Mouse (Mus musculus): Measurements from ENCODE around the gene Pdcl3. TPM values are rescaled to one million over a fixed set of nuclear protein-coding genes. Genes with fewer than 3 reads are reported as not detected.
"Not testable (repeated sequence)": the region's sequence is repeated elsewhere in the genome, so short reads cannot be mapped to it uniquely, and the experiment has no call there.

Pdcl3 gene
- polyA plus RNA-seq, 1 experiment from 2014 or later: 145 TPM

- 77% methylated on average over 9 of the region's 9 CpGs for WGBS (ENCODE audit: insufficient replicate concordance)
- no peak overlapping the region for H3K27ac ChIP-seq (ENCODE audit: low read depth, low read length)
- ATAC-seq (replicated peaks; ENCODE audit: insufficient number of reproducible peaks, low FRiP score, low TSS enrichment): no peak
- H3K27me3 ChIP-seq (ENCODE audit: control insufficient read depth, insufficient read depth, low read length): no peaks in the 10 kb centered on the region
- no peaks in the 10 kb centered on the region for H3K4me1 ChIP-seq (ENCODE audit: control insufficient read depth, insufficient read depth, low read length)
- H3K4me3 ChIP-seq (ENCODE audit: low read depth, low read length): no peak overlapping the region
- H3K9me3 ChIP-seq (replicated peaks; ENCODE audit: control insufficient read depth, low read length): no peaks in the 10 kb centered on the region; the same call in 1 of the 2 replicates
- H3K36me3 ChIP-seq (ENCODE audit: control insufficient read depth, insufficient read depth, low read length): no peaks in the 10 kb centered on the region
- no peak overlapping the region for H3K9ac ChIP-seq (ENCODE audit: low read depth, low read length)
- H3K4me2 ChIP-seq: no peak overlapping the region
These were observed 50.4 kb downstream of the Pdcl3 start for GRCm38 (mm10) chr1:39035817-39036216.

DNA sequence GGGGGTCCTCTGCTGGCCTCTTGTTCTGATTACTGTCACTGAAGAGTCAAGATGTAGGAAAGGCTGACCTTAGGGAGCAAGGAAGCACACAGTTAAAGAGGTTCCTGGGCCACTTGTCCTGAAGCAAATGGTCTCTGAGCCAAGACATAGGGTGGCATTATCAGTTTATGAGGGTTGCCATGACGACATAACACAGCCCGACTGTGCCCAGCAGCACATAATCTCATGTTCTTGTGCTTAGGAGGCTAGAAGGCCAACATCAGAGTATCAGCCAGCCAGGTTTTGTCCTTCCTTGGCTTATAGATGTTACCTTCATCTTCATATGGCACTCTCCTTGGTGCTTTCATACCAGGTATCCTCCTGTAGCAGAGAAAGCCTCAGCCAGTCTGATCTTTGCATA lies 56.8 kb downstream of the Pdcl3 start:
- Histone ChIP-seq H3K27ac (ENCODE audit: low read depth, low read length) (no peak overlapping the region), H3K27me3 (ENCODE audit: control insufficient read depth, insufficient read depth, low read length) (no peaks in the 10 kb centered on the region), H3K9ac (ENCODE audit: low read depth, low read length) (no peak overlapping the region), H3K36me3 (ENCODE audit: control insufficient read depth, insufficient read depth, low read length) (no peaks in the 10 kb centered on the region), H3K4me2 (no peak overlapping the region), H3K4me3 (ENCODE audit: low read depth, low read length) (no peak overlapping the region), H3K9me3 (replicated peaks; ENCODE audit: control insufficient read depth, low read length) (no peaks in the 10 kb centered on the region), H3K4me1 (ENCODE audit: control insufficient read depth, insufficient read depth, low read length) (no peaks in the 10 kb centered on the region)
- 51% methylated on average over 2 of the region's 2 CpGs for WGBS (ENCODE audit: insufficient replicate concordance)
- ATAC-seq (replicated peaks; ENCODE audit: insufficient number of reproducible peaks, low FRiP score, low TSS enrichment): no peak

GRCm38 (mm10) chr1:39044442-39044841 lies 59.0 kb downstream of the Pdcl3 start:
- not testable (repeated sequence) for H3K9me3 ChIP-seq (replicated peaks; ENCODE audit: control insufficient read depth, low read length); H3K4me1 ChIP-seq (ENCODE audit: control insufficient read depth, insufficient read depth, low read length); H3K4me2 ChIP-seq; H3K27ac ChIP-seq (ENCODE audit: low read depth, low read length); H3K36me3 ChIP-seq (ENCODE audit: control insufficient read depth, insufficient read depth, low read length); H3K9ac ChIP-seq (ENCODE audit: low read depth, low read length); ATAC-seq (replicated peaks; ENCODE audit: insufficient number of reproducible peaks, low FRiP score, low TSS enrichment); H3K4me3 ChIP-seq (ENCODE audit: low read depth, low read length); H3K27me3 ChIP-seq (ENCODE audit: control insufficient read depth, insufficient read depth, low read length)
- 60% methylated on average over 1 of the region's 1 CpGs for WGBS (ENCODE audit: insufficient replicate concordance)

DNA sequence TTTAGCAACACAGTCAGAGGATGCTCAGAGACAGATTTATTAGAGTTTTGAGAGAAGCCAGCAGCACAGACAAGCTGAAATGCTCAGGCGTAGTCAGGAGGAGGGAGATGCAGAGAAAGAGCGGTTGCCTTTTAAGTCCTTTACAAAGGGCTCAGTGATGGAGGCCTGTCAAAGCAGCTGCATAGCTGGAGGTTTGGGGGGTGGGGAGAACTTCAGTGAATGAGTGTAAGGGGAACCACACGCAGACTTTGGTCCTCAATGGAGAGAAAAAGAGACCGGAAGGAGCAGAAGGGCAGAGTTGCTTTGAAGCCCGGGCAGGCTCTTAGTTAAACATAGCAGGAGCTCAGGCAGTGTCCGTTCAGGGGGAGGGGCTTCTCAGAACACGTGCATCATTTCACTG lies 61.3 kb downstream of the Pdcl3 start:
- peaks cover 2% of the 10 kb centered on the region; the same call in 1 of the 2 replicates for H3K9me3 ChIP-seq (replicated peaks; ENCODE audit: control insufficient read depth, low read length)
- H3K4me1 ChIP-seq (ENCODE audit: control insufficient read depth, insufficient read depth, low read length): no peaks in the 10 kb centered on the region
- H3K36me3 ChIP-seq (ENCODE audit: control insufficient read depth, insufficient read depth, low read length): no peaks in the 10 kb centered on the region
- no peak overlapping the region for H3K4me3 ChIP-seq (ENCODE audit: low read depth, low read length)
- ATAC-seq (replicated peaks; ENCODE audit: insufficient number of reproducible peaks, low FRiP score, low TSS enrichment): no peak
- no peak overlapping the region for H3K27ac ChIP-seq (ENCODE audit: low read depth, low read length)
- no peak overlapping the region for H3K9ac ChIP-seq (ENCODE audit: low read depth, low read length)
- WGBS (ENCODE audit: insufficient replicate concordance): 36% methylated on average over 7 of the region's 7 CpGs
- no peak overlapping the region for H3K4me2 ChIP-seq
- H3K27me3 ChIP-seq (ENCODE audit: control insufficient read depth, insufficient read depth, low read length): no peaks in the 10 kb centered on the region

Other genes starting within 250 kb of the Pdcl3 start
- gene Lonrf2, start 148.9 kb upstream of the Pdcl3 start, polyA plus RNA-seq (2014; fragmentation: Nextera tagmentation; extraction: Ambion mirVana): 0.84 and 0.93 TPM in 2 replicates
- 5.9 and 7.1 TPM in 2 replicates for gene Chst10, start 87.4 kb upstream of the Pdcl3 start, polyA plus RNA-seq (2014; fragmentation: Nextera tagmentation; extraction: Ambion mirVana)
- not detected in 2 replicates for gene Nms, start 46.5 kb upstream of the Pdcl3 start, polyA plus RNA-seq (2014; fragmentation: Nextera tagmentation; extraction: Ambion mirVana)
- 0.13 and 0.21 TPM in 2 replicates for gene Npas2, start 208.1 kb downstream of the Pdcl3 start, polyA plus RNA-seq (2014; fragmentation: Nextera tagmentation; extraction: Ambion mirVana)

All from heart, embryonic 11.5 days (tissue).